Mouse (Mus musculus): ENCODE results near the gene Cldn34a. TPM values are rescaled to one million over a fixed set of nuclear protein-coding genes. Genes with fewer than 3 reads are reported as not detected.

The Cldn34a gene
- not detected for total RNA-seq (2023)

GRCm38 (mm10) chrX:152563034-152563433 lies at the start of gene Cldn34a:
Gene Cldn34a, plus strand, starts transcription at chrX:152563334.

Other genes with a start within 250 kb of the Cldn34a start
- 10 to 100 TPM; 21.2 to 21.9 TPM for gene Kantr, start 235.8 kb upstream of the Cldn34a start, total RNA-seq (2023)
- 10 to 100 TPM; 63.4 to 78.7 TPM for gene Tspyl2, start 220.9 kb upstream of the Cldn34a start, total RNA-seq (2023)
- gene Gpr173, start 194.6 kb upstream of the Cldn34a start, total RNA-seq (2023): not detected
- not detected for gene Shroom2, start 206.1 kb downstream of the Cldn34a start, total RNA-seq (2023)
- not detected for gene Gpr143, start 218.6 kb downstream of the Cldn34a start, total RNA-seq (2023)

All from T-cell, adult 66 days (primary cell).